Mouse (Mus musculus): ENCODE measurements around the gene Btbd17. TPM values are rescaled to one million over a fixed set of nuclear protein-coding genes. Genes with fewer than 3 reads are reported as not detected.

Btbd17 gene
- polyA plus RNA-seq, 1 experiment from 2014 or later: 0.65 TPM

DNA sequence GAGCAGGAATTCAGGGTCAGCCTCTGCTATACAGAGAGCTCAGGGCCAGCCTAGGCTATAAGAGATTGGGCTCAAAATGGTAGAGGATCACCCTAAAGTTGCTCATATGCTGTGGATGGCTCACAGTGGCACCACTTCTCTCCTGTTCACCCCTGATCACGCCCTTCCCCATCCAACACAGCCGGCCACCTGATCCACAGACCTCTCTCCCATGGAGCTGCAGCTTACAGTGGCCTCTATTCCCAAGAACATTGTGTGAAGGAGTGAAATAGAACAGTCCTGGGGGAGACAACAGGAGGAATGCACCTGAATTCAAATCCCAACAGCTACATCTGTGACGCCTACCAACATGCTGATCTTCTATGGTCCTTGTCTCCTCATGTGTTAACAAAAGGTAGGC, 2.9 kb upstream of the Btbd17 start, which contains the start of gene Gpr142:
TSS of gene Gpr142 (plus strand) at position 301 of the 400 bp plus-strand sequence.
- no peak for DNase-seq (ENCODE audit: low spot score)
- peaks cover 7% of the 10 kb centered on the region for H3K27me3 ChIP-seq (ENCODE audit: control insufficient read depth, insufficient read depth, low read length)
- no peak for ATAC-seq (ENCODE audit: insufficient number of reproducible peaks, low FRiP score, low TSS enrichment, low read depth)
- no peak within 1 kb of the TSS for H3K27ac ChIP-seq (replicated peaks; ENCODE audit: low read depth, low read length)
- no peaks in the 10 kb centered on the region for H3K36me3 ChIP-seq (ENCODE audit: control insufficient read depth, insufficient read depth, low read length)
- no peak within 1 kb of the TSS for H3K4me3 ChIP-seq (ENCODE audit: low read depth, low read length)
- H3K4me2 ChIP-seq (ENCODE audit: low read depth, severe bottlenecking): no peak within 1 kb of the TSS
- H3K9ac ChIP-seq (ENCODE audit: low read length): no peak within 1 kb of the TSS
- no peaks in the 10 kb centered on the region for H3K9me3 ChIP-seq (ENCODE audit: control insufficient read depth, low read length)
- H3K4me1 ChIP-seq (ENCODE audit: control insufficient read depth, insufficient read depth, low read length): peaks cover 17% of the 10 kb centered on the region
- 93% methylated on average over 3 of the region's 3 CpGs for WGBS

DNA sequence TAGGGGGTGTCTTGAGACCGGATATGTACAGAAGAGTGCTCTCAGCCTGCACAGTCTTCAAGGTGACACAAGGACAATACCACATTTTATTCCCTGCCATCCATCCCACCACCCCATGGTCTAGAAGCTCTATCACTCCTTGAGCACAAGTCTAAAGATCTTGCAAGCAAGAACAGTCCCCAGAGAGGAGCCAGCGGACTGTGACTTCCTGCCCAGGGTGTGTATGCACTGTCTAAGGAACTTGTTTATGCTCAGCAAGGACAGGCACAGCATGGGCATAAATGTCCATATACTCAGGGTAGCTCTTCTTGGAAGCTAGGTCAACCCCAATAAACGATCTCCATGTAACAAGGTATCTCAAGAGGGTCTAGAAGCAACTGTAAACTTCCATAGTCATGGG, 2.2 kb upstream of the Btbd17 start:
- Histone ChIP-seq H3K4me1 (ENCODE audit: control insufficient read depth, insufficient read depth, low read length) (peaks cover 14% of the 10 kb centered on the region), H3K9me3 (ENCODE audit: control insufficient read depth, low read length) (no peaks in the 10 kb centered on the region), H3K36me3 (ENCODE audit: control insufficient read depth, insufficient read depth, low read length) (no peaks in the 10 kb centered on the region), H3K9ac (ENCODE audit: low read length) (no peak overlapping the region), H3K4me3 (ENCODE audit: low read depth, low read length) (no peak overlapping the region), H3K27ac (replicated peaks; ENCODE audit: low read depth, low read length) (no peak overlapping the region), H3K4me2 (ENCODE audit: low read depth, severe bottlenecking) (no peak overlapping the region), H3K27me3 (ENCODE audit: control insufficient read depth, insufficient read depth, low read length) (peaks cover 13% of the 10 kb centered on the region)
- DNase-seq (ENCODE audit: low spot score) (no peak), ATAC-seq (ENCODE audit: insufficient number of reproducible peaks, low FRiP score, low TSS enrichment, low read depth) (no peak)
- WGBS: 92% methylated on average over 3 of the region's 3 CpGs

DNA sequence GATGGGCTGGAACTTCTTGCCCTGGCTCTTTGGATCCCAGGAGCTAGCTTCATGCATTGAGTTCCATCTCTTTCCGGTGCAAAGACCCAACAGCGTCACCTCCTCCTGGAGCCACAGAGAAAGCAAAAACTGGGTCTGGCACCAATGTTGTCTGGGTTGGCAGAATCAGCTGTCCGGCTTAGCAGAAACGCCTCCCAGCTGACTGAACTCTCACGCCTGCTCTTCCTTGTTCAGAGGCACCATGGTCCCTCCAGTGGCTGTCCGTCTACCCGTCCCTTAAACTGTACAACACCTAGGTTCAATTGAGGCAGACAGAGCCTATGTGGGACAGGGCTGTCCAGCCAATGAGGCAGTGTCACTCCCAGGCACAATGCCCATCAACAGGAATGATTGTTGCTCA, 1.4 kb upstream of the Btbd17 start:
- Histone ChIP-seq H3K4me3 (ENCODE audit: low read depth, low read length) (no peak overlapping the region), H3K36me3 (ENCODE audit: control insufficient read depth, insufficient read depth, low read length) (no peaks in the 10 kb centered on the region), H3K27ac (replicated peaks; ENCODE audit: low read depth, low read length) (no peak overlapping the region), H3K27me3 (ENCODE audit: control insufficient read depth, insufficient read depth, low read length) (peaks cover 21% of the 10 kb centered on the region), H3K4me2 (ENCODE audit: low read depth, severe bottlenecking) (no peak overlapping the region), H3K4me1 (ENCODE audit: control insufficient read depth, insufficient read depth, low read length) (peaks cover 13% of the 10 kb centered on the region), H3K9me3 (ENCODE audit: control insufficient read depth, low read length) (no peaks in the 10 kb centered on the region), H3K9ac (ENCODE audit: low read length) (no peak overlapping the region)
- no peak for ATAC-seq (ENCODE audit: insufficient number of reproducible peaks, low FRiP score, low TSS enrichment, low read depth)
- DNase-seq (ENCODE audit: low spot score): no peak
- WGBS: 89% methylated on average over 7 of the region's 7 CpGs

DNA sequence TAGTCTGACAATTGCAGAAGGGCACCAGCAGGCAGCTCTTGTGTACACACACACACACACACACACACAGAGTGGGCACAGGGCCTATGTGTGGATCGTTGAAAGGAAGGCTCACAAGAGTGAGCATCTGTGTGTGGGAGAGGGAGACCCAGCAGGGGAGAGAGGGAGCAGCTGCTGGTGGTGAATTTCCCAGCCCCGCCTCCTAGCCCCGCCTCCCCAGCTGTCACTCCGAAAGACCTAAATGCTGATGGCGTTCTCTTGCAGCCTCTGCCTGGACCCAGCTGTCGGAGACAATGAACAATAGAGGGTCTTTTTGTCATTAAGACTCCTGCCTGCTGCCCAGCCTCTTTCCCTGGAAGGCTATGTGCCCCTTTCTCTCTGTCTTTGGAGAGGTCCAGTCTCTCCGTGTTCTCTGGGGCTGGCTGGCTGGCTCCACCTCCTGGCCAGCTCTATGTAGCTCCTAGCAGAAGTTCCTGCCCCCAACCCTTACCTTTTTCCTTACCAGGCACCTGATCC, 456 bp downstream of the Btbd17 start:
- no peak overlapping the region for H3K27ac ChIP-seq (replicated peaks; ENCODE audit: low read depth, low read length)
- peaks cover 40% of the 10 kb centered on the region for H3K27me3 ChIP-seq (ENCODE audit: control insufficient read depth, insufficient read depth, low read length)
- DNase-seq (ENCODE audit: low spot score): peak; percentile 67

DNA sequence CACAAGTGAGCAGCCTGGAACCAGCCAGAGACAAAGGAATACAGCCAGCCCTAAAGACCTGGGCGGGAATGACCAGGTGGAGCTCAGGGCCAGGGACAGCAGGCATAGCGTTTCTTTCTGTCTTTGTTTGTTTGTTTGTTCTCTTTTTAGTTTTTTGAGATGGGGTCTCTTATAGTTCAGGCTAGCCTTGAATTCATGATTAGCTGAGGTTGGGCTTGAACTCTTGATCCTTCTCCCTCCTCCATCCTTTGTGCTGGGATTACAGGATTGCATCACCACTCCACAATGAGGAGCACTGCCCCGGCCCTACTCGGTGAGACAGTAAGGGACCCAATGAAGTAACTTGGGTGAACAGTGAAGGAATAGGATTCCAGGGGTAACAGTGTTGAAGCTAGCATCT, 1.1 kb downstream of the Btbd17 start:
- H3K9me3 ChIP-seq (ENCODE audit: control insufficient read depth, low read length): no peaks in the 10 kb centered on the region
- DNase-seq (ENCODE audit: low spot score) (no peak), ATAC-seq (ENCODE audit: insufficient number of reproducible peaks, low FRiP score, low TSS enrichment, low read depth) (no peak)
- H3K36me3 ChIP-seq (ENCODE audit: control insufficient read depth, insufficient read depth, low read length): no peaks in the 10 kb centered on the region
- H3K27me3 ChIP-seq (ENCODE audit: control insufficient read depth, insufficient read depth, low read length): peaks cover 46% of the 10 kb centered on the region
- WGBS: 53% methylated on average over 4 of the region's 4 CpGs
- no peak overlapping the region for H3K27ac ChIP-seq (replicated peaks; ENCODE audit: low read depth, low read length)
- no peak overlapping the region for H3K9ac ChIP-seq (ENCODE audit: low read length)
- H3K4me3 ChIP-seq (ENCODE audit: low read depth, low read length): no peak overlapping the region
- no peak overlapping the region for H3K4me2 ChIP-seq (ENCODE audit: low read depth, severe bottlenecking)
- peaks cover 23% of the 10 kb centered on the region for H3K4me1 ChIP-seq (ENCODE audit: control insufficient read depth, insufficient read depth, low read length)

More for the DNA sequence above, 456 bp downstream of the Btbd17 start:
- H3K4me2 ChIP-seq (ENCODE audit: low read depth, severe bottlenecking): peak overlapping the region; percentile 50
- H3K4me3 ChIP-seq (ENCODE audit: low read depth, low read length): 0 out of 2 replicates have a peak overlapping the region, but pooled peaks have one; percentile 20
- under 1% methylated on average over 7 of the region's 7 CpGs for WGBS
- H3K9me3 ChIP-seq (ENCODE audit: control insufficient read depth, low read length): no peaks in the 10 kb centered on the region
- no peaks in the 10 kb centered on the region for H3K36me3 ChIP-seq (ENCODE audit: control insufficient read depth, insufficient read depth, low read length)
- H3K9ac ChIP-seq (ENCODE audit: low read length): no peak overlapping the region
- H3K4me1 ChIP-seq (ENCODE audit: control insufficient read depth, insufficient read depth, low read length): peaks cover 23% of the 10 kb centered on the region
- peak; percentile 68 for ATAC-seq (ENCODE audit: insufficient number of reproducible peaks, low FRiP score, low TSS enrichment, low read depth)

DNA sequence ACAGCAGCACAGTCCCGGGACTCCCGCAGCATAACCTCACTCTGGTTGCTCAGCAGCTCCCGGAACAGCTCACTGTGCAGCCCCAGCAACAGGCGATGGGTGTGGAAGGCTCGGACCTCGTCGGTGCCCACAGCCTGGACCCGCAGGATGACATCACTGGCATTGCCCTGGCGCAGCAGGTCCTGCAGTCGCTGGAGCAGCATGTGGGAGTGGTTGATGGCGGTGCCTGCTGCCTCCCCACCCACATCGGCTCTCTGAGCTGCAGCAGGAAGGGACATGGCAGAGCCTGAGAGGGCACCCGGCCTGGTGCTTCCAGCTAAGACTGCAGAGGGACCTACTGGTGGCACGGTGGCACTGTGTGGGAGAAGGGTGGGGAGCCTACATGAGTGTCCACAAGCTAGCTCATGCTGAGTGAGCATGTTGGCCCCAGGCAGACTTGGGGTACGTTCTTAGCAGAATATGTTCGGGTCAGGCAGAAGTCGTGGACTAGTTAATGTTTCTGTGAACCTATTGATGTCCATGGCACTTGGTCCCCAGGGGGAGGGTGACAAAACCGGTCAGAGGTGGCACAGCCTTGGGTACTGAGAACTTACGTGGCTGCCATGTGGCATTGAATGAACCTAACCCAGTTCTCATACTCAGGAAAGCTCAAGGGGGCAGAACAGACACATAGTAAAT, 1.7 kb downstream of the Btbd17 start:
- Histone ChIP-seq H3K4me3 (ENCODE audit: low read depth, low read length) (no peak overlapping the region), H3K9ac (ENCODE audit: low read length) (no peak overlapping the region), H3K4me2 (ENCODE audit: low read depth, severe bottlenecking) (no peak overlapping the region), H3K9me3 (ENCODE audit: control insufficient read depth, low read length) (no peaks in the 10 kb centered on the region), H3K4me1 (ENCODE audit: control insufficient read depth, insufficient read depth, low read length) (peaks cover 23% of the 10 kb centered on the region), H3K27me3 (ENCODE audit: control insufficient read depth, insufficient read depth, low read length) (peaks cover 53% of the 10 kb centered on the region), H3K27ac (replicated peaks; ENCODE audit: low read depth, low read length) (no peak overlapping the region), H3K36me3 (ENCODE audit: control insufficient read depth, insufficient read depth, low read length) (no peaks in the 10 kb centered on the region)
- DNase-seq (ENCODE audit: low spot score) (no peak), ATAC-seq (ENCODE audit: insufficient number of reproducible peaks, low FRiP score, low TSS enrichment, low read depth) (no peak)
- 69% methylated on average over 19 of the region's 19 CpGs for WGBS

DNA sequence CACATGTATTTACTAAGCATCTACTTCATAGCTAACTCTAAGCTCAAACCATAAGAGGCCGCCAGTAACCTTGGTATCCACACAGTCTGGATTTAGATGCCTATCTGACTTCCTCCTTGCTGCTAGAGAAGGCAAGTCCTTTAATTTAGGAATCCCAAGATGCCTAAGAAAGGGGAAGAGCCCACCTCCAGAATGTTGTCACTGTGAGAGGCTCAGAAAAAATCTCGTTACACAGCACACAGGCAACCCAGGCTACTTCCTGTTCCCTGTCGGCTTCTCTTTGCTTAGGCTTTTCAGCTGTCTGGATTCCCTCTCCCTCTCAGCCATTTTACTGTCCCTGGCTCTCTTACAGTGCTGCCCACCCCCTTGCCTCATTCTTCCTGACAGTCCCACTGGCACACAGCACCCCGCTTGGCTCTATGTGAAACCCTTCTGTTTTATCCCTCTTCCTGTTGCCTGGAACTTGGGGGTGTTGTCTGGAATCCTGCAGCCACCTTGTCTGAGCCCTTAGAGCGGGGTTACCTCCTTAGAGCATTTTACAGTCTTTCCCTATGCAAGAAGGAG, 2.7 kb downstream of the Btbd17 start:
- Histone ChIP-seq H3K9me3 (ENCODE audit: control insufficient read depth, low read length) (no peaks in the 10 kb centered on the region), H3K27ac (replicated peaks; ENCODE audit: low read depth, low read length) (no peak overlapping the region), H3K36me3 (ENCODE audit: control insufficient read depth, insufficient read depth, low read length) (no peaks in the 10 kb centered on the region), H3K4me2 (ENCODE audit: low read depth, severe bottlenecking) (no peak overlapping the region), H3K27me3 (ENCODE audit: control insufficient read depth, insufficient read depth, low read length) (peaks cover 61% of the 10 kb centered on the region), H3K4me3 (ENCODE audit: low read depth, low read length) (no peak overlapping the region), H3K9ac (ENCODE audit: low read length) (no peak overlapping the region), H3K4me1 (ENCODE audit: control insufficient read depth, insufficient read depth, low read length) (peaks cover 23% of the 10 kb centered on the region)
- ATAC-seq (ENCODE audit: insufficient number of reproducible peaks, low FRiP score, low TSS enrichment, low read depth) (no peak), DNase-seq (ENCODE audit: low spot score) (no peak)
- 39% methylated on average over 5 of the region's 5 CpGs for WGBS

DNA sequence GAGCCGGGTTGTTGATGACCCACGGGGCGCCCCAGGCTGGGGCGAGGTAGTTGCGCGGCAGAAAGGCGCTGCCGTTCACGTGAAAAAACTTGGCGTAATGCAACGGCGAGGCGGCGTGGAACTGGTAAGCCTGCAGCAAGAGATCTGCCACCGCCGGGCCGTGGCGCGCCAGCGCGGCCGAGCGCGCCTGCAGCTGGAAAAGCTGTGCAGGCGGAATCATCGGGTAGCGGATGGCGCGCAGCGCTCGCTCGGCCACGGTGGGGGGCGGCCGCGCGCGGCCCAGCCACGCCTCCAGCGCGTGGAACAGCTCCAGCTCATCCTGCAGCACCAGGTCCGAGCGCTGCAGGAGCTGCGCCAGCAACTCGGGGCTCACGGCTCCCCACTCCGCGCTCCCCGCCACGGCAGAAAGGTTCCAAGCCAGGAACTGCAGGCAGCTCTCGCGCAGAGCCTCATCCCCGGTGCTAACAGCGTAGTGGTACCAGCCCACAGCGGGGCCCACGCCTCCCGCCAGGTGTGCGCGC, 3.8 kb downstream of the Btbd17 start:
- H3K4me1 ChIP-seq (ENCODE audit: control insufficient read depth, insufficient read depth, low read length): peaks cover 23% of the 10 kb centered on the region
- WGBS: under 1% methylated on average over 59 of the region's 59 CpGs
- H3K9ac ChIP-seq (ENCODE audit: low read length): peak overlapping the region; percentile 34; the same call in 1 of the 2 replicates
- DNase-seq (ENCODE audit: low spot score) (peak; percentile 59), ATAC-seq (ENCODE audit: insufficient number of reproducible peaks, low FRiP score, low TSS enrichment, low read depth) (no peak)
- H3K27me3 ChIP-seq (ENCODE audit: control insufficient read depth, insufficient read depth, low read length): peaks cover 72% of the 10 kb centered on the region
- no peaks in the 10 kb centered on the region for H3K9me3 ChIP-seq (ENCODE audit: control insufficient read depth, low read length)
- H3K36me3 ChIP-seq (ENCODE audit: control insufficient read depth, insufficient read depth, low read length): no peaks in the 10 kb centered on the region
- peak overlapping the region; percentile 43 for H3K4me3 ChIP-seq (ENCODE audit: low read depth, low read length)
- H3K4me2 ChIP-seq (ENCODE audit: low read depth, severe bottlenecking): peak overlapping the region; percentile 87
- H3K27ac ChIP-seq (replicated peaks; ENCODE audit: low read depth, low read length): no peak overlapping the region
